Mouse (Mus musculus): Measurements from ENCODE around the gene Rassf5. TPM values are rescaled to one million over a fixed set of nuclear protein-coding genes. Genes with fewer than 3 reads are reported as not detected.
"Not testable (repeated sequence)": the region's sequence is repeated elsewhere in the genome, so short reads cannot be mapped to it uniquely, and the experiment has no call there.

Rassf5 gene
- total RNA-seq, 2 experiments from 2014 or later = 27.2 to 32.1 TPM

GRCm38 (mm10) chr1:131167612-131168011, 77.4 kb downstream of the Rassf5 start:
- DNase-seq (ENCODE audit: extremely low spot score in 1 of 2, low spot score in 2 of 2) = peak in 1 of 2 experiments; percentile 34
- intact Hi-C loops (cut with DNase I) = no loop called here
- no peak for TF ChIP-seq CTCF (IDR thresholded peaks at IDR 0.05)
- H3K27ac ChIP-seq = peak overlapping the region; percentile 32; the same call in 1 of the 2 replicates
- H3K4me3 ChIP-seq = no peak overlapping the region

DNA sequence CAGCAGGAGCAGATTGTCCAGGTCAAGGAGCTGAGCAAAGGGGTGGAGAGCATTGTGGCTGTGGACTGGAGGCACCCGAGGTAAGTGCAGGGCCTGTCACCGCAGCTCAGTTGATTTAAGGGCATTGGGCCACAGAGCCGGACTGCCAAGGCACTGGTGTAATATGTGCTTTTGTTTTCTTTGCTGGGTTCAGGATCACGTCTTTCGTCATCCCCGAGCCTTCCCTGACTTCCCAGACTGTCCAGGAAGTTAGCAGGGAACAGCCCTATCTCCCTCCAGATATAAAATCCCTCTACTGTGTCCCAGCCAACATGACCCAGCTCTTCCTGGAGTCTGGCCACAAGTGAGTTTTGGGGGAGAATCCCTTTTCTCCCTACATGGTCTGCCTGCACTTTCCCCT, 80.6 kb downstream of the Rassf5 start:
- intact Hi-C loops (cut with DNase I) = no loop called here

DNA sequence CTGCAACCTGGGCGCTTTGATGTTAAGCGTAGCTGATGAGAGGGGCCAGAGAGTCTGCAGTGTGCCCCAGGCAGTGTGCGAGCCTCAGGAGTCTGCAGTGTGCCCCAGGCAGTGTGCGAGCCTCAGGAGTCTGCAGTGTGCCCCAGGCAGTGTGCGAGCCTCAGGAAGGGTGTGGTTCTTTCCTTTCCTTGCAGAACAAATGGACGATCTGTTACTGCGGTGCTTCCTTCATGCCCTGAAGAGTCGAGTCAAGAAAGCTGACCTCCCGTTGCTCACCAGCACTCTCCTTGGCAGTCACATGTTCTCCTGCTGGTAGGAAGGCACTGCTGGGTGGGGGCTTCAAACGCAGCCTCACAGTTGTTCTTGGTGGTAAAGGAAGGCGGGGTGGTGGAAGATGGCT, 84.0 kb downstream of the Rassf5 start:
- H3K27ac ChIP-seq = no peak overlapping the region
- no peak overlapping the region for H3K4me3 ChIP-seq
- no peak for DNase-seq (ENCODE audit: extremely low spot score in 1 of 2, low spot score in 2 of 2)
- intact Hi-C loops (cut with DNase I) = no loop called here
- TF ChIP-seq CTCF (IDR thresholded peaks at IDR 0.05) = no peak

More for the DNA sequence above, 80.6 kb downstream of the Rassf5 start:
- Histone ChIP-seq H3K27ac (no peak overlapping the region), H3K4me3 (no peak overlapping the region)
- no peak for TF ChIP-seq CTCF (IDR thresholded peaks at IDR 0.05)
- no peak for DNase-seq (ENCODE audit: extremely low spot score in 1 of 2, low spot score in 2 of 2)

GRCm38 (mm10) chr1:131159573-131160327, 85.3 kb downstream of the Rassf5 start:
- DNase-seq (ENCODE audit: extremely low spot score in 1 of 2, low spot score in 2 of 2); H3K27ac ChIP-seq; intact Hi-C loops (cut with DNase I); H3K4me3 ChIP-seq: not testable (repeated sequence)

DNA sequence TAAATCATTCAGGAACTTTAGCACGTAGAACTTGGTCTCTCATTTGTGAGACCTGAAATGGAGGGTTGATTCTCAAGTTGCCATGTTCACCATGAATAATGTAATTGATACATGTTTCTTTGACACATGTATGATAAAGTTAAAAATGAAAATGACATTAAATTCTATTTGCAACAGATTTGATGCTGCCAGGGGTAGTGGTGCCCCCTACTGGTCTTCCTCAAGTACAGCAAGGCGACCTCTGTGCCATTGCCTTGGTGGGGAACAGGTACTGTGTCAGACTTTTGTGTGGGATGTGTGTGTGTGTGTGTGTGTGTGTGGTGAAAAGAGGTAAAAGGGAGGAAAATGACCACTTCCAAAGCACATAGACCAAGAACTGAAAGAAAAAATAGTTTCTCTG, 89.6 kb downstream of the Rassf5 start:
- intact Hi-C loops (cut with DNase I) = no loop called here
- DNase-seq (ENCODE audit: extremely low spot score in 1 of 2, low spot score in 2 of 2) = no peak

GRCm38 (mm10) chr1:131153018-131153629, 91.9 kb downstream of the Rassf5 start, which contains the start of gene Eif2d:
Eif2d (plus strand) TSS chr1:131153181.
- peak within 1 kb of the TSS; percentile 66 for H3K4me3 ChIP-seq
- intact Hi-C loops (cut with DNase I) = loop anchor here (1.0 kb wide), 1 partner anchor 37 kb away; no protein-coding TSS in a partner anchor
- peak; percentile 87 to 88 for DNase-seq (ENCODE audit: extremely low spot score in 1 of 2, low spot score in 2 of 2)
- peak within 1 kb of the TSS; percentile 78 for H3K27ac ChIP-seq
- TF ChIP-seq CTCF (IDR thresholded peaks at IDR 0.05) = no peak

More for the DNA sequence above, 89.6 kb downstream of the Rassf5 start:
- no peak overlapping the region for H3K27ac ChIP-seq
- H3K4me3 ChIP-seq = no peak overlapping the region
- TF ChIP-seq CTCF (IDR thresholded peaks at IDR 0.05) = peak; percentile 73

GRCm38 (mm10) chr1:131149496-131149895, 95.6 kb downstream of the Rassf5 start:
- H3K4me3 ChIP-seq = no peak overlapping the region
- intact Hi-C loops (cut with DNase I) = loop anchor here (10.0 kb wide), 1 partner anchor 275 kb away; no protein-coding TSS in a partner anchor
- no peak for TF ChIP-seq CTCF (IDR thresholded peaks at IDR 0.05)
- H3K27ac ChIP-seq = no peak overlapping the region
- DNase-seq (ENCODE audit: extremely low spot score in 1 of 2, low spot score in 2 of 2) = no peak

- no peak for DNase-seq (ENCODE audit: extremely low spot score in 1 of 2, low spot score in 2 of 2)
- no peak overlapping the region for H3K4me3 ChIP-seq
- TF ChIP-seq CTCF (IDR thresholded peaks at IDR 0.05) = no peak
- H3K27ac ChIP-seq = no peak overlapping the region
- intact Hi-C loops (cut with DNase I) = loop anchor here (10.0 kb wide), 1 partner anchor 271 kb away; no protein-coding TSS in a partner anchor
Measured at GRCm38 (mm10) chr1:131146181-131146614, 98.9 kb downstream of the Rassf5 start.

DNA sequence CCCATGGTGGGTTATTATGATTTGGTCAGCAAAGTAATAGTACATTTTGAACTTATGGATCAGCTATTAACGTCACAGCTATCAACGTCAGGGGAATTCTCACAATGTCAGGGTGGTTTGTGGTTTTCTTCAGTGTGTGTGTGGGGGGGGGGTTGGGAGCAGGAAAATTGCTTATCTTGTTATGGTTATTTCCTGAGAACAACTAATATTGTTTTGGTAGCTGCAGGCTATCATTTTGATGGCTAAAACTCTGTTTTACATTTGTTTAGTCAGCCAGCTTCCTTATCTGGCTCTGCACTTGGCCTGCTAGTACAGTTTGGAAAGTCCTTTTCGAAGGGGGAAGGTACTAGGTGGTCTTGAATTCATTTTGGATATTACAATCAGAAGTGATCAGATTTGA, 99.8 kb downstream of the Rassf5 start:
- not testable (repeated sequence) for H3K27ac ChIP-seq; DNase-seq (ENCODE audit: extremely low spot score in 1 of 2, low spot score in 2 of 2); H3K4me3 ChIP-seq
- intact Hi-C loops (cut with DNase I) = loop anchor here (10.0 kb wide), 1 partner anchor 270 kb away; no protein-coding TSS in a partner anchor

DNA sequence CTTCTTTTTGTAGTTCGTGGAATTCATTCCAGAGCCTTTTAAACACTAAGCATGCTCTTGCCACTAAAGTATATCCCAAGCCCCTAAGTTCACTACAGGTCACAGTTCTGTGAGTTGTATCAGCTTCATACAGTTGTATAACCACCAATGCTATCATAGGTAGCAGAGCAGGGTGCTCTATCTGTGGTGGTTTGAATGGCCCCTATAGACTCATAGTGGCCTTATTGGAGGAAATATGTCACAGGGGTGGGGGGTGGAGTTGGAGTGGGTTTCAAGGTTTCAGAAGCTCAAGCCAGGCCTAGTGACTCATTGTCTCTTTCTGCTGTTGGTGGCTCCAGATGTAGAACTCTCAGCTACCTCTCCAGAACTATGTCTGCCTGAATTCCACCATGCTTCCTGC, 102.6 kb downstream of the Rassf5 start:
- no peak overlapping the region for H3K27ac ChIP-seq
- H3K4me3 ChIP-seq = no peak overlapping the region
- TF ChIP-seq CTCF (IDR thresholded peaks at IDR 0.05) = no peak
- intact Hi-C loops (cut with DNase I) = loop anchor here (10.0 kb wide), 1 partner anchor 268 kb away; no protein-coding TSS in a partner anchor
- DNase-seq (ENCODE audit: extremely low spot score in 1 of 2, low spot score in 2 of 2) = no peak

DNA sequence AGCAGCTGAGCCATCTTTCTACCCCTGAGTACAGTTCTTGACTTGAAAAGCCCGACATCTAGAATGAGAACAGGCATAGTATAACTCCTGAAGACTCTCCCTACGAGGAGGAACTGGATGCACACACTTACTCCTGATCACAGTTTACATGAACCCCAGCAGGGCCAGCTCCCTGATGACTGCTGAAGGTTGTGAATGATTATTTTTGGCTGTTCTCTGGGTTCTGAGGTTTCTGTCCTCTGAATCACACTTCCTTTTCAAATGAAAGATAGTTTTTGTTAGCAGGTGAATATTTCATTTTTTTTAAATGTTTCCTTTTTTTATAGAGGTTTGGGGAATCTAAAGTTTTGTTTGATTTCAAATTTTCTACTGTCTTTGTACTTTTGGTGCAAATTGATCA, 103.6 kb downstream of the Rassf5 start:
- no peak for TF ChIP-seq CTCF (IDR thresholded peaks at IDR 0.05)
- no peak overlapping the region for H3K4me3 ChIP-seq
- intact Hi-C loops (cut with DNase I) = loop anchor here (10.0 kb wide), 1 partner anchor 267 kb away; no protein-coding TSS in a partner anchor
- no peak for DNase-seq (ENCODE audit: extremely low spot score in 1 of 2, low spot score in 2 of 2)
- no peak overlapping the region for H3K27ac ChIP-seq

Data from left cerebral cortex, adult 2 months (tissue).